ENCODE assay signal across 8 mouse cellular contexts in the genomic region with DNA sequence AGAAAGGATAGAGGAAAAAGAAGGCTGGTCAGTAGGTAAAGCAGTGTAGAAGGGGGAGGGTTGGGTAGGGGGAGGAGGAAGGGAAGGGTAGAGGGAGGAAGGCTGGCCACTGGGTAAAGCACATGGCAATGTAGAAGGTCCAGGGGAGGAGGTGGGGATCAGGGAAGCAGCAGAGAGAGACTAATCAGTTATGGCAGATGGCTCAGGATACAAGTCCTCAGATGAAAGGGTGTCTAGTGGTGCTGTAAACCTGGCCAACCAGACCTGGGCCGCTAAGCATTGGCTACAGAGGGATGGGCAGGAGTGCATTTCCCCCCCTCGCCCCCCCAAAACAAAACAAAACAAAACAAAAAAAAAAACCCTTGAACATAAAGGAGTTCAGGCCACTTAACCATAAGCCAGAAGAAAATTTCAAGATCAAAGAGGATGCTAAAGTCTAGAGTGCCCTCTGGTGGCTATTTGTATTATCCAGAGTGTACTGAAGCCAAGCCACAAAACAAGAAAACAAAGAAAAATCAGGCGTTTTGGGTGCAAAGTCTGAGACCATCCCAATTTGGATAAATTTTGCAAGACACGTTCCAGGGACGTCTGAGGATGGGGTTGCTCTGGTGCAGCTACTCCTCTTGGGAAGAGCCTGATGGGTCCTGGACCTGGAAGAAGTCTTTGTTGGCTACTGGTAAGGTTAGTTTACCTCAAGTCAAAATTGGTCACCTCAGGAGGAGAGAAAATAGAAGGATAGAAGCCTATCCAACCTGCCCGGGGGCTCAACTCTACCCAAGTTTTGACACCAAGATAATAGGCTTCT. TPM values are rescaled to one million over a fixed set of nuclear protein-coding genes. Genes with fewer than 3 reads are reported as not detected.
A peak's percentile ranks its signal among the peaks of the same experiment; 100 is the strongest.
DNase-seq lines count a peak whose midpoint lies in the region; ATAC-seq lines count a peak whose summit lies in the region.

No protein-coding gene starts in this region.

- no peak overlapping the region for H3K9ac ChIP-seq in embryonic facial prominence, embryonic 14.5 days (ENCODE audit: low read depth, low read length)

- no peaks in the 10 kb centered on the region for H3K36me3 ChIP-seq in embryonic facial prominence, embryonic 14.5 days (ENCODE audit: control insufficient read depth, insufficient read depth, low read length)

- no peak overlapping the region for H3K4me3 ChIP-seq in embryonic facial prominence, embryonic 14.5 days (ENCODE audit: low read depth, low read length)

- no peaks in the 10 kb centered on the region for H3K4me1 ChIP-seq in embryonic facial prominence, embryonic 14.5 days (ENCODE audit: control insufficient read depth, insufficient read depth, low read length)

- 11% methylated on average over 6 of the region's 6 CpGs for WGBS in embryonic facial prominence, embryonic 14.5 days

- intact Hi-C loops in left cerebral cortex, postnatal 14 days (cut with DNase I), result loop anchor here (2.0 to 5.0 kb wide), 2 partner anchors 140 to 287 kb away; no protein-coding TSS in a partner anchor

- no peaks in the 10 kb centered on the region for H3K27me3 ChIP-seq in embryonic facial prominence, embryonic 14.5 days (replicated peaks; ENCODE audit: control insufficient read depth, insufficient read depth, low read length)

- no peak for ATAC-seq in embryonic facial prominence, embryonic 14.5 days (ENCODE audit: low read depth)
- ATAC-seq in monocyte, adult 5-6 weeks (replicated peaks; ENCODE audit: insufficient number of reproducible peaks, low FRiP score, low TSS enrichment, poor library complexity, severe bottlenecking), result peak; percentile 43; the same call in 1 of the 2 replicates

- DNase-seq in spleen, postnatal 10 days (ENCODE audit: low spot score in 2 of 2), result peak; percentile 13 to 42
- no peak for DNase-seq in spleen, postnatal 4 days (ENCODE audit: low spot score in 2 of 2)
- DNase-seq in adipocyte (ENCODE audit: low spot score), result peak; percentile 87
- peak; percentile 74 for DNase-seq in embryonic facial prominence, embryonic 14.5 days (ENCODE audit: low spot score)
- DNase-seq in induced T-regulatory cell, adult 2 months (ENCODE audit: low read depth), result peak; percentile 84
- DNase-seq in left cerebral cortex, postnatal 14 days (ENCODE audit: low spot score in 2 of 2), result peak; percentile 77
- DNase-seq in thymus, postnatal 4 days, result peak; percentile 45

- no peaks in the 10 kb centered on the region for H3K9me3 ChIP-seq in embryonic facial prominence, embryonic 14.5 days (ENCODE audit: control insufficient read depth, low read length)

- H3K27ac ChIP-seq in embryonic facial prominence, embryonic 14.5 days (replicated peaks; ENCODE audit: low read depth, low read length), result no peak overlapping the region

- no peak overlapping the region for H3K4me2 ChIP-seq in embryonic facial prominence, embryonic 14.5 days (ENCODE audit: low read depth, low read length)

RNA-seq across cellular contexts. Expression of a gene that starts 10.4 kb away (rescaled TPM):
- 2.4 TPM in 2 replicates for polyA plus RNA-seq in embryonic facial prominence, embryonic 14.5 days (2014; fragmentation: Nextera tagmentation; extraction: Ambion mirVana)
- 1 to 10 TPM; 4.8 to 6.5 TPM for total RNA-seq in left cerebral cortex, postnatal 14 days (2021)
- 19.4 to 42.9 TPM (median 38.9 TPM) in 3 replicates for total RNA-seq in monocyte, adult 5-6 weeks (2017)

RNA-seq across cellular contexts. Expression of a gene that starts 35.1 kb away (rescaled TPM):
- polyA plus RNA-seq in embryonic facial prominence, embryonic 14.5 days (2014; fragmentation: Nextera tagmentation; extraction: Ambion mirVana), result 3.0 and 3.5 TPM in 2 replicates
- 10 to 100 TPM; 45.6 to 47.0 TPM for total RNA-seq in left cerebral cortex, postnatal 14 days (2021)
- total RNA-seq in monocyte, adult 5-6 weeks (2017), result 11.2 to 50.5 TPM (median 12.1 TPM) in 3 replicates

Comparison
In these comparisons a context has a peak if more than half of its experiments do, and no peak if none do; other contexts are left out.
1. DNase-seq: peak in spleen, postnatal 10 days (2 of 2), adipocyte (single experiment), embryonic facial prominence, embryonic 14.5 days (single experiment), induced T-regulatory cell, adult 2 months (single experiment), left cerebral cortex, postnatal 14 days (2 of 2) and thymus, postnatal 4 days (single experiment); none in spleen, postnatal 4 days (0 of 2).